ENCODE assay signal across 14 mouse cellular contexts in the genomic region with DNA sequence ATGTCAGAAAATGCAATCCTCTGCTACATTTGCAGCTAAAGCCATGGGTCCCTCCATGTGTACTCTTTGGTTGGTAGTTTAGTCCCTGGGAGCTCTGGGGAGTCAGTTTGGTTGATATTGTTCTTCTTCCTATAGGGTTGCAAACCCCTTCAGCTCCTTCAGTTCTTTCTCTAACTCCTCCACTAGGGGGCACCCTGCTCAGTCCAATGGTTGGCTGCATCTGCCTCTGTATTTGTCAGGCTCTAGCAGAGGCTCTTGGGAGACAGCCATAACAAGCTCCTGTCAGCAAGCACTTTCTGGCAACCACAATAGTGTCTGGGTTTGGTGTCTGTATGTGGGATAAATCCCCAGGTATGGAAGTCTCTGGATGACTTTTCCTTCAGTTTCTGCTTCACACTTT.
DNase-seq lines count a peak whose midpoint lies in the region; ATAC-seq lines count a peak whose summit lies in the region.
"Had no signal": no experiment of that assay in that cellular context is flagged by ENCODE, and none has a peak within 500 bp of the region (broad histone marks: within the 10 kb centered on the region; RNA-seq: fewer than 3 reads in every experiment).

No protein-coding gene starts in this region.

- H3K9ac ChIP-seq in hindbrain, embryonic 14.5 days, result no peak overlapping the region
- H3K9ac ChIP-seq: hindbrain, embryonic 12.5 days; liver, embryonic 13.5 days had no signal

- intact Hi-C loops in left cerebral cortex, postnatal 36 days (cut with DNase I), result no loop called here

- no peak overlapping the region for H3K4me2 ChIP-seq in hindbrain, embryonic 14.5 days (replicated peaks)
- H3K4me2 ChIP-seq: hindbrain, embryonic 12.5 days; liver, embryonic 13.5 days; midbrain, embryonic 11.5 days had no signal

- no peak overlapping the region for H3K4me3 ChIP-seq in hindbrain, embryonic 14.5 days (replicated peaks; ENCODE audit: low read length)
- H3K4me3 ChIP-seq: hindbrain, embryonic 12.5 days; liver, embryonic 13.5 days had no signal

- no peaks in the 10 kb centered on the region for H3K9me3 ChIP-seq in hindbrain, embryonic 14.5 days (ENCODE audit: control insufficient read depth, low read length)
- H3K9me3 ChIP-seq: G1E; hindbrain, embryonic 12.5 days; liver, embryonic 13.5 days had no signal

- H3K27ac ChIP-seq in hindbrain, embryonic 14.5 days, result no peak overlapping the region
- H3K27ac ChIP-seq: hindbrain, embryonic 12.5 days; liver, embryonic 13.5 days had no signal

- H3K36me3 ChIP-seq in hindbrain, embryonic 14.5 days (replicated peaks; ENCODE audit: control insufficient read depth, insufficient read depth), result no peaks in the 10 kb centered on the region
- H3K36me3 ChIP-seq: G1E; hindbrain, embryonic 12.5 days; liver, embryonic 13.5 days had no signal

- DNase-seq in cerebellum, adult 11 months, result peak; percentile 4
- DNase-seq in cerebellum, adult 9-10 months, result no peak
- DNase-seq in left cerebral cortex, adult 18-20 months (ENCODE audit: low spot score in 2 of 2), result peak; percentile 13 to 15
- DNase-seq in left cerebral cortex, postnatal 36 days (ENCODE audit: low spot score in 2 of 2), result no peak
- DNase-seq in ES-CJ7 (ENCODE audit: low read depth, low spot score), result peak; percentile 72
- peak; percentile 18 to 40 for DNase-seq in cerebellum, adult 18-20 months
- DNase-seq in hindbrain, embryonic 14.5 days (ENCODE audit: low spot score), result no peak
- DNase-seq: liver, embryonic 13.5 days; right cerebral cortex, postnatal 4 days; thymus, postnatal 14 days had no signal

- H3K4me1 ChIP-seq in hindbrain, embryonic 14.5 days (replicated peaks; ENCODE audit: control insufficient read depth, insufficient read depth, low read length), result no peaks in the 10 kb centered on the region
- H3K4me1 ChIP-seq: hindbrain, embryonic 12.5 days; liver, embryonic 13.5 days had no signal

- H3K27me3 ChIP-seq in hindbrain, embryonic 14.5 days (ENCODE audit: control insufficient read depth, insufficient read depth, low read length), result no peaks in the 10 kb centered on the region
- H3K27me3 ChIP-seq: hindbrain, embryonic 12.5 days; liver, embryonic 13.5 days had no signal

- no peak for ATAC-seq in monocyte, adult 5-6 weeks (replicated peaks; ENCODE audit: insufficient number of reproducible peaks, low FRiP score, low TSS enrichment, poor library complexity, severe bottlenecking)
- no peak for ATAC-seq in hindbrain, embryonic 14.5 days (ENCODE audit: low FRiP score)

Comparison
In these comparisons a context has a peak if more than half of its experiments do, and no peak if none do; other contexts are left out.
1. DNase-seq: peak in cerebellum, adult 11 months (single experiment), left cerebral cortex, adult 18-20 months (2 of 2), ES-CJ7 (single experiment) and cerebellum, adult 18-20 months (2 of 2); none in cerebellum, adult 9-10 months (single experiment), left cerebral cortex, postnatal 36 days (0 of 2) and hindbrain, embryonic 14.5 days (single experiment).